In the genomic region with DNA sequence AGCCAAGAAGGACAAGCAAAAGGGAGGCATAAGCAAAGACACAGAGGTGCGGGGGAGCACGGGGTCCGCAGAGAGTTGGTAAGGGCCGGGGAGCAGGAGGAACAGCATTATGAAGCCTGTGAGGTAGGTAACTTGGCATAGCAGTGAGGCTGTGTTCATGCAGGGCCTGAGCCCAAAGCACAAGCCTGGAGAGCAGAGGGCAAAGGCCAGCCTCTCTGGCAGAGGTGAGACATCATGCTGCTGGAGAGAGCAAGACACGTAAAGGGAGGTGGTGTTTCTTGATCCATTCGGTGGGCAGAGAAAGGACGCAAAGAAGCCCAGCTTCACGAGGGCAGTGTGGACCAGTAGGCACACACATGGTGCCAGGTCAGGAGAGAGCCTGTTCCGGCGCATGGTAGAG, we compare ENCODE assay signal across 25 mouse cellular contexts. TPM values are rescaled to one million over a fixed set of nuclear protein-coding genes. Genes with fewer than 3 reads are reported as not detected.
DNase-seq lines count a peak whose midpoint lies in the region; ATAC-seq and TF ChIP-seq lines count a peak whose summit lies in the region.
"Had no signal": no experiment of that assay in that cellular context is flagged by ENCODE, and none has a peak within 500 bp of the region (broad histone marks: within the 10 kb centered on the region; RNA-seq: fewer than 3 reads in every experiment).

No protein-coding gene starts in this region.

- H3K27me3 ChIP-seq in forebrain, embryonic 12.5 days, result peaks cover 9% of the 10 kb centered on the region; the same call in 1 of the 2 replicates
- H3K27me3 ChIP-seq in forebrain, embryonic 13.5 days, result no peaks in the 10 kb centered on the region
- H3K27me3 ChIP-seq in kidney, embryonic 15.5 days, result peaks cover 46% of the 10 kb centered on the region

- TF ChIP-seq CTCF in gastrocnemius, adult 2 months (IDR thresholded peaks at IDR 0.05), result no peak

- H3K4me2 ChIP-seq in forebrain, embryonic 12.5 days, result no peak overlapping the region
- H3K4me2 ChIP-seq in forebrain, embryonic 13.5 days, result no peak overlapping the region
- no peak overlapping the region for H3K4me2 ChIP-seq in kidney, embryonic 15.5 days
- H3K4me2 ChIP-seq: embryonic facial prominence, embryonic 15.5 days; heart, embryonic 15.5 days; hindbrain, embryonic 14.5 days had no signal

- no peaks in the 10 kb centered on the region for H3K36me3 ChIP-seq in forebrain, embryonic 12.5 days (replicated peaks)
- no peaks in the 10 kb centered on the region for H3K36me3 ChIP-seq in forebrain, embryonic 13.5 days (ENCODE audit: poor library complexity, severe bottlenecking)
- no peaks in the 10 kb centered on the region for H3K36me3 ChIP-seq in kidney, embryonic 15.5 days
- H3K36me3 ChIP-seq: embryonic facial prominence, embryonic 15.5 days; G1E; heart, embryonic 10.5 days; heart, embryonic 15.5 days had no signal

- 0 out of 2 replicates have a peak overlapping the region, but pooled peaks have one; percentile 0 for H3K27ac ChIP-seq in forebrain, embryonic 12.5 days
- no peak overlapping the region for H3K27ac ChIP-seq in forebrain, embryonic 13.5 days
- no peak overlapping the region for H3K27ac ChIP-seq in kidney, embryonic 15.5 days
- no peak overlapping the region for H3K27ac ChIP-seq in gastrocnemius, adult 2 months
- H3K27ac ChIP-seq: embryonic facial prominence, embryonic 15.5 days; heart, embryonic 10.5 days; heart, embryonic 15.5 days; hindbrain, embryonic 14.5 days had no signal

- intact Hi-C loops in gastrocnemius, adult 2 months (cut with DNase I), result no loop called here

- no peak for ATAC-seq in forebrain, embryonic 12.5 days (ENCODE audit: low FRiP score)
- no peak for ATAC-seq in forebrain, embryonic 13.5 days
- ATAC-seq in kidney, embryonic 15.5 days (replicated peaks; ENCODE audit: low FRiP score), result no peak

- H3K4me3 ChIP-seq in forebrain, embryonic 12.5 days (replicated peaks), result no peak overlapping the region
- no peak overlapping the region for H3K4me3 ChIP-seq in forebrain, embryonic 13.5 days
- H3K4me3 ChIP-seq in kidney, embryonic 15.5 days (replicated peaks), result no peak overlapping the region
- no peak overlapping the region for H3K4me3 ChIP-seq in gastrocnemius, adult 2 months
- H3K4me3 ChIP-seq: embryonic facial prominence, embryonic 15.5 days; erythroblast, embryonic 14.5 days; heart, embryonic 10.5 days; heart, embryonic 15.5 days had no signal

- DNase-seq in kidney, adult 18-20 months, result peak; percentile 17
- no peak for DNase-seq in kidney, postnatal 4 days
- DNase-seq in kidney, postnatal 25 days, result peak; percentile 30 to 43
- DNase-seq in ZHBTc4 (ENCODE audit: low read depth, low spot score), result peak; percentile 25
- DNase-seq in gastrocnemius, adult 2 months, result no peak
- DNase-seq: adrenal gland, postnatal 10 days; cerebellum, adult 11 months; cerebellum, adult 8-10 months; cerebellum, postnatal 14 days; gastrocnemius, postnatal 36 days; heart, adult 18-20 months; heart, postnatal 14 days had no signal

- WGBS in forebrain, embryonic 12.5 days, result 96% methylated on average over 10 of the region's 10 CpGs
- 93% methylated on average over 10 of the region's 10 CpGs for WGBS in forebrain, embryonic 13.5 days
- 88% methylated on average over 10 of the region's 10 CpGs for WGBS in kidney, embryonic 15.5 days

- H3K9me3 ChIP-seq in forebrain, embryonic 12.5 days, result no peaks in the 10 kb centered on the region
- no peaks in the 10 kb centered on the region for H3K9me3 ChIP-seq in forebrain, embryonic 13.5 days (replicated peaks)
- H3K9me3 ChIP-seq in kidney, embryonic 15.5 days (replicated peaks), result no peaks in the 10 kb centered on the region
- H3K9me3 ChIP-seq: embryonic facial prominence, embryonic 15.5 days; G1E; heart, embryonic 10.5 days; heart, embryonic 15.5 days had no signal

- no peak overlapping the region for H3K9ac ChIP-seq in forebrain, embryonic 12.5 days
- no peak overlapping the region for H3K9ac ChIP-seq in forebrain, embryonic 13.5 days
- H3K9ac ChIP-seq in kidney, embryonic 15.5 days, result no peak overlapping the region
- H3K9ac ChIP-seq: embryonic facial prominence, embryonic 15.5 days; heart, embryonic 15.5 days; hindbrain, embryonic 14.5 days had no signal

- peaks cover 8% of the 10 kb centered on the region; the same call in 1 of the 2 replicates for H3K4me1 ChIP-seq in forebrain, embryonic 12.5 days
- H3K4me1 ChIP-seq in forebrain, embryonic 13.5 days, result peaks cover 13% of the 10 kb centered on the region
- H3K4me1 ChIP-seq in kidney, embryonic 15.5 days, result no peaks in the 10 kb centered on the region
- H3K4me1 ChIP-seq: embryonic facial prominence, embryonic 15.5 days; heart, embryonic 10.5 days; heart, embryonic 15.5 days had no signal

RNA-seq across cellular contexts. Expression of a gene that starts 44.8 kb away (rescaled TPM):
- 9.6 and 11.0 TPM in 2 replicates for polyA plus RNA-seq in forebrain, embryonic 12.5 days (2016; fragmentation: Nextera tagmentation; extraction: Ambion mirVana)
- 7.7 and 8.8 TPM in 2 replicates for polyA plus RNA-seq in forebrain, embryonic 13.5 days (2015; fragmentation: Nextera tagmentation; extraction: Ambion mirVana)
- not detected in 2 replicates for polyA plus RNA-seq in kidney, embryonic 15.5 days (2015; fragmentation: Nextera tagmentation; extraction: Ambion mirVana)
- not detected for total RNA-seq in gastrocnemius, adult 2 months (2021)
- total RNA-seq: adrenal gland, postnatal 10 days; common myeloid progenitor, adult 5-6 weeks; gastrocnemius, adult 8-10 months; gastrocnemius, postnatal 36 days; heart, adult 18-20 months; heart, postnatal 14 days; hematopoietic stem cell, adult 5-6 weeks had no signal
- polyA plus RNA-seq: C2C12; G1E; heart, embryonic 10.5 days; heart, embryonic 15.5 days had no signal

Comparison
In these comparisons a context has a peak if more than half of its experiments do, and no peak if none do; other contexts are left out.
1. DNase-seq: peak in kidney, adult 18-20 months (single experiment), kidney, postnatal 25 days (2 of 2) and ZHBTc4 (single experiment); none in kidney, postnatal 4 days (0 of 2) and gastrocnemius, adult 2 months (single experiment).